Mouse (Mus musculus) limb, embryonic 10.5 days (tissue): ENCODE measurements around the gene Wdr66. TPM values are rescaled to one million over a fixed set of nuclear protein-coding genes. Genes with fewer than 3 reads are reported as not detected.
A peak's percentile ranks its signal among the peaks of the same experiment; 100 is the strongest.

Source experiments
- DNase-seq: peaks from one replicate; pipeline ENCODE4 v3.0.0-alpha.2; 2017; ENCODE audit warnings: low spot score
- H3K27ac ChIP-seq: fragments of 300-500 bp; sonication (generic); 2 replicates; pipeline ENCODE4 v1.5.1; 2016; ENCODE audit warnings: mild to moderate bottlenecking
- H3K27me3 ChIP-seq: fragments of 300-500 bp; sonication (generic); 2 replicates; pipeline ENCODE4 v1.6.1; 2016; ENCODE audit warnings: low read depth, mild to moderate bottlenecking; ENCODE audit not compliant: poor library complexity, severe bottlenecking
- H3K36me3 ChIP-seq: fragments of 300-500 bp; sonication (generic); 2 replicates; pipeline ENCODE4 v1.6.1; 2016; ENCODE audit warnings: mild to moderate bottlenecking, moderate library complexity
- H3K4me1 ChIP-seq: fragments of 300-500 bp; sonication (generic); 2 replicates; pipeline ENCODE4 v1.6.1; 2016
- H3K4me3 ChIP-seq: fragments of 300-500 bp; sonication (generic); 2 replicates; pipeline ENCODE4 v1.5.1; 2016; ENCODE audit warnings: mild to moderate bottlenecking, moderate library complexity
- H3K9me3 ChIP-seq: fragments of 300-500 bp; sonication (generic); replicated peaks from 2 replicates; pipeline ENCODE4 v1.6.1; 2016; ENCODE audit warnings: mild to moderate bottlenecking
- whole genome bisulfite sequencing: fragments of 180-500 bp; shearing (Covaris S2); methylation state at CpG from one replicate; pipeline ENCODE4 v1.1.7; 2016; 5-methylcytosine and 5-hydroxymethylcytosine counted together
- polyA plus RNA-seq: library from polyadenylated mRNA; unstranded; fragments of >200 nt; fragmentation: Nextera tagmentation; extraction: Ambion mirVana; gene quantifications from 2 replicates; pipeline ENCODE4 v1.2.1, GENCODE M21; 2016

The Wdr66 gene
- polyA plus RNA-seq, 1 experiment from 2014 or later = 0.16 TPM

DNA sequence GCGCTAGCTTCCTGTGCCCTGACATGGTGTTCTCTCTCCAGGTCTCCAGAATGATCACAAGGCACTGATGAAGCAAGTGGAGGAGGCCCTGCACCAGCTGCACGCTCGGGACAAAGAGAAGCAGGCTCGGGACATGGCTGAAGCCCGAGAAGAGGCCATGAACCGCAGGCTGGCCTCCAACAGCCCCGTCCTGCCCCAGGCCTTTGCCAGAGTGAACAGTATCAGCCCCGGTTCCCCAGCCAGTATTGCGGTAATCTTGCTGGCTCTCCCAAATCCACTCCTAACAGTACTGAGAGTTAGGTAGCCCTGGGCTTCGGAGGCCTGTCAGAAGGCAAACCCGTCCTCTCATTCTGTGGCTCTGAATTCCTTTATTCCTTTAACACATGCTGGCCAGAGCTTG lies 12.4 kb upstream of the Wdr66 start:
- 92% methylated on average over 11 of the region's 11 CpGs for WGBS
- no peaks in the 10 kb centered on the region for H3K4me1 ChIP-seq
- H3K36me3 ChIP-seq = peaks cover 92% of the 10 kb centered on the region
- H3K27ac ChIP-seq = no peak overlapping the region
- no peak overlapping the region for H3K4me3 ChIP-seq
- no peaks in the 10 kb centered on the region for H3K27me3 ChIP-seq
- H3K9me3 ChIP-seq = no peaks in the 10 kb centered on the region
- no peak for DNase-seq

- peaks cover 63% of the 10 kb centered on the region for H3K36me3 ChIP-seq
- DNase-seq = peak; percentile 78
These were observed 6.4 kb upstream of the Wdr66 start for GRCm38 (mm10) chr5:123245518-123245917.

DNA sequence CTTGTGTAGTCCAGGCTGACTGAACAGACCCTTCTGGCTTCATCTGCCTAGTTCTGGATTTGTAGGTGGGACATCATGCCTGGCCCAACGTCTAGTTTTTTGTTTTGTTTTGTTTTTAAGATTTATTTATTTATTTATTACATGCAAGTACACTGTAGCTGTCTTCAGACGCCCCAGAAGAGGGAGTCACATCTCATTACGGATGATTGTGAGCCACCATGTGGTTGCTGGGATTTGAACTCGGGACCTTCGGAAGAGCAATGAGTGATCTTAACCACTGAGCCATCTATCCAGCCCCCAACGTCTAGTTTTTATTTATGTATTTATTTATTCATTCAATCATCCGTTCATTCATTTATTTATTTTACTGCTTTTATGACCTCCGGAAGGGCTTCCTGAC lies 512 bp upstream of the Wdr66 start:
- peak overlapping the region; percentile 44; the same call in 1 of the 2 replicates for H3K4me3 ChIP-seq
- H3K9me3 ChIP-seq = no peaks in the 10 kb centered on the region
- no peak overlapping the region for H3K27ac ChIP-seq
- WGBS = 71% methylated on average over 8 of the region's 8 CpGs
- DNase-seq = no peak
- H3K4me1 ChIP-seq = peaks cover 12% of the 10 kb centered on the region
- H3K36me3 ChIP-seq = peaks cover 17% of the 10 kb centered on the region
- H3K27me3 ChIP-seq = peaks cover 16% of the 10 kb centered on the region

More at GRCm38 (mm10) chr5:123245518-123245917, 6.4 kb upstream of the Wdr66 start:
- Histone ChIP-seq H3K9me3 (no peaks in the 10 kb centered on the region), H3K27ac (no peak overlapping the region), H3K4me1 (no peaks in the 10 kb centered on the region), H3K4me3 (no peak overlapping the region), H3K27me3 (no peaks in the 10 kb centered on the region)
- 17% methylated on average over 4 of the region's 4 CpGs for WGBS

DNA sequence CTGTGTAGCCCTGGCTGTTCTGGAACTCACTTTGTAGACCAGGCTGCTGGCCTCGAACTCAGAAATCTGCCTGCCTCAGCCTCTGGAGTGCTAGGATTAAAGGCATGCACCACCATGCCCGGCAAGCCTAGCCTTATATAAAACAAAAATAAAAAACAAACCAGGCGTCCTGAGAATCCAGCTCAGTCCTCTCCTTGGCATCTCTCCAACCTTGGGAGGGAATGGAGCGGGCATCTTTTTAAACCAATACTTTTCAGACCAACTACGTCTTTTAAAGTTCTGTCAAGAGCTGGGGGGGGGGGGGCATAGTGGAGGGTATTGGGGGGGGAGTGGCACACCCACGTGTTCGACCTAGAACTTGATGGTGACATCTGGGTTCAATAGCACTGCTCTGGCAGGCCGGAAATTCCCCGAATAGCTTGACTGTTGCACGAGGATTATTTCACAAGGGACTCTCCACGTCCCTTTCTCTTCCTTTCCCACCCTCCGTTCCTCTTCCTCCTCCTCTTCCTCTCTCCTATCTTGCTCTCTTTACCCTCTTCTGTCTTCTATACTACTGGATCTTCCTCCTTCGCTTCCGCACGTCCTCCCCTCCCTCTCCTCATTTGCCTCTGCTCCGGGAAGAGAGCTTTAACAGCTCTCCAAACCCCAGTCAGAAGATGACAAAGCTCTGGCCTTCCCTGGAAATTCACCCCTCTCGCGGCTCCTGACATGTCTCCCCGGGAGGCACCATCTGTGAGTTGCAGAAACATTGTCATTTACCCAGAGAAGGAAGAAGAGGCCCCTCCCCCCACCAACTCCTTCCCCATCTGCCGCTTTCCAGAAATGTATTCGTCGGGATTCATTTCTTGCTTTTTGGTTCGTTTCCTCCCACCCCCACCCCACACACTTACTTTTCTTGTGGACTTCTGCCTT lies 5.2 kb downstream of the Wdr66 start:
- no peaks in the 10 kb centered on the region for H3K9me3 ChIP-seq
- 31% methylated on average over 23 of the region's 23 CpGs for WGBS
- H3K4me3 ChIP-seq = peak overlapping the region; percentile 29
- H3K27me3 ChIP-seq = peaks cover 16% of the 10 kb centered on the region
- H3K36me3 ChIP-seq = no peaks in the 10 kb centered on the region
- peak overlapping the region; percentile 81 for H3K27ac ChIP-seq
- peaks cover 24% of the 10 kb centered on the region for H3K4me1 ChIP-seq
- peak; percentile 48 for DNase-seq

- H3K27me3 ChIP-seq = peaks cover 8% of the 10 kb centered on the region
- peaks cover 17% of the 10 kb centered on the region for H3K4me1 ChIP-seq
- 55% methylated on average over 5 of the region's 5 CpGs for WGBS
- no peak overlapping the region for H3K4me3 ChIP-seq
- H3K9me3 ChIP-seq = no peaks in the 10 kb centered on the region
- peak; percentile 71 for DNase-seq
- H3K27ac ChIP-seq = no peak overlapping the region
- no peaks in the 10 kb centered on the region for H3K36me3 ChIP-seq
These were observed 7.1 kb downstream of the Wdr66 start for GRCm38 (mm10) chr5:123258990-123259389.

DNA sequence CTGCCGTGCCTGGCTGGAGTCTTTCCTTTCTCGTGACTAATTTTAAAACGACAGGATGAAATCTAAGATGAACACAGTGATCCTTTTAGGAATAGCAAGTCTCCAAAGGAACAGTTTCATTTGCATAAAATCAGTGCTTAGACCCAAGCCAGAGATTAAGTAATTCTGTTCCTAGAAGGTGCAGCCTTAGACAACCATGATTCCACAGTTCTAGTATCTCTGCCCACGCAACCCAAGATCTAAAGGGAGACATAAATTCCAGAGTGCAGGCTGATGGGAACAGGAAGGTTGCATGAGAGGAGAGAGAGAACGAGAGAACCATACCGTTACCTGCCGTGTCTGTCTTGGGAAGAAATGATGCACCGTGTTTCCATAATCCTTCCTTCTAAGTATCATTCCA lies 8.8 kb downstream of the Wdr66 start:
- Histone ChIP-seq H3K4me1 (peaks cover 17% of the 10 kb centered on the region), H3K4me3 (no peak overlapping the region), H3K9me3 (no peaks in the 10 kb centered on the region), H3K36me3 (no peaks in the 10 kb centered on the region), H3K27ac (no peak overlapping the region), H3K27me3 (no peaks in the 10 kb centered on the region)
- WGBS = 80% methylated on average over 8 of the region's 8 CpGs
- no peak for DNase-seq

- no peak for DNase-seq
- WGBS = 82% methylated on average over 3 of the region's 3 CpGs
- H3K36me3 ChIP-seq = no peaks in the 10 kb centered on the region
- no peaks in the 10 kb centered on the region for H3K27me3 ChIP-seq
- no peak overlapping the region for H3K4me3 ChIP-seq
- H3K9me3 ChIP-seq = no peaks in the 10 kb centered on the region
- peaks cover 13% of the 10 kb centered on the region for H3K4me1 ChIP-seq
- H3K27ac ChIP-seq = no peak overlapping the region
These were observed 15.0 kb downstream of the Wdr66 start for GRCm38 (mm10) chr5:123266909-123267308.

GRCm38 (mm10) chr5:123268477-123269474 lies 16.9 kb downstream of the Wdr66 start:
- 71% methylated on average over 28 of the region's 28 CpGs for WGBS
- H3K27ac ChIP-seq = peak overlapping the region; percentile 73

GRCm38 (mm10) chr5:123270917-123271316 lies 19.0 kb downstream of the Wdr66 start:
- no peak overlapping the region for H3K27ac ChIP-seq
- no peaks in the 10 kb centered on the region for H3K9me3 ChIP-seq
- no peaks in the 10 kb centered on the region for H3K27me3 ChIP-seq
- WGBS = 68% methylated on average over 11 of the region's 11 CpGs
- no peak for DNase-seq
- no peak overlapping the region for H3K4me3 ChIP-seq
- no peaks in the 10 kb centered on the region for H3K36me3 ChIP-seq
- H3K4me1 ChIP-seq = peaks cover 17% of the 10 kb centered on the region

More at GRCm38 (mm10) chr5:123268477-123269474, 16.9 kb downstream of the Wdr66 start:
- peaks cover 17% of the 10 kb centered on the region for H3K4me1 ChIP-seq
- H3K4me3 ChIP-seq = 0 out of 2 replicates have a peak overlapping the region, but pooled peaks have one; percentile 7
- no peaks in the 10 kb centered on the region for H3K36me3 ChIP-seq
- H3K9me3 ChIP-seq = no peaks in the 10 kb centered on the region
- DNase-seq = no peak
- H3K27me3 ChIP-seq = no peaks in the 10 kb centered on the region

DNA sequence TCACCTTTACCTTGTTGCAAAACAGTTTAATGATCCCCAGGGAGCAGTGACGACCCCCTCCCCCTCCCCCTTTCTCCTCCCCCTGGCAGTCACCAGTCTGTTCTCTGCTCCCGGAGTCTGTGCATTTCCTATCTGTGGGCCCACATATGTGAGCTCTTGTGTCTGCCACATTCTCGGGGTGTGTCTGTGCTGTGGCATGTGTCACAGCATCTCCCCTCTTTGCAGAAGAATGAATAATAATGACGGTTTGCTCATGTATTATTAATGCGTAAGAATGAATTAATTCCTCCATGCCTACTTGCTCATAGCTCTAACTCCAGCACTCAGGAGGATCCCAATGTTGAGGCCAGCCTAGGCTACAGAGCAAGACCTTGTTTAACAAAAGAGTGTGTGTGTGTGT lies 21.0 kb downstream of the Wdr66 start:
- Histone ChIP-seq H3K4me3 (no peak overlapping the region), H3K4me1 (peaks cover 17% of the 10 kb centered on the region), H3K36me3 (no peaks in the 10 kb centered on the region), H3K27me3 (no peaks in the 10 kb centered on the region), H3K9me3 (no peaks in the 10 kb centered on the region), H3K27ac (no peak overlapping the region)
- no peak for DNase-seq
- 81% methylated on average over 5 of the region's 5 CpGs for WGBS

- Histone ChIP-seq H3K27me3 (no peaks in the 10 kb centered on the region), H3K9me3 (no peaks in the 10 kb centered on the region), H3K4me1 (peaks cover 7% of the 10 kb centered on the region; the same call in 1 of the 2 replicates), H3K36me3 (no peaks in the 10 kb centered on the region), H3K27ac (no peak overlapping the region), H3K4me3 (no peak overlapping the region)
- 85% methylated on average over 9 of the region's 9 CpGs for WGBS
- no peak for DNase-seq
These were observed 24.9 kb downstream of the Wdr66 start for GRCm38 (mm10) chr5:123276636-123277341.

- no peak overlapping the region for H3K27ac ChIP-seq
- 85% methylated on average over 7 of the region's 7 CpGs for WGBS
- no peak overlapping the region for H3K4me3 ChIP-seq
- peaks cover 2% of the 10 kb centered on the region; the same call in 1 of the 2 replicates for H3K4me1 ChIP-seq
- DNase-seq = no peak
- H3K9me3 ChIP-seq = no peaks in the 10 kb centered on the region
- H3K36me3 ChIP-seq = no peaks in the 10 kb centered on the region
- no peaks in the 10 kb centered on the region for H3K27me3 ChIP-seq
These were observed 25.4 kb downstream of the Wdr66 start for GRCm38 (mm10) chr5:123277342-123277701.
